Mouse (Mus musculus) spleen, adult 2 months (tissue): ENCODE measurements around the gene Kif5c.

Experiments used
- CTCF ChIP-seq: fragments of 200-500 bp; IDR thresholded peaks from 2 replicates; pipeline ENCODE4 v1.5.1; 2011; ENCODE audit warnings: mild to moderate bottlenecking, inconsistent platforms; ENCODE audit not compliant: insufficient read depth, insufficient read length, insufficient replicate concordance; ENCODE audit errors: extremely low read depth
- POLR2A ChIP-seq: fragments of 200-500 bp; IDR thresholded peaks from 2 replicates; pipeline ENCODE4 v1.6.1; 2011; ENCODE audit warnings: low read depth, low read length, inconsistent platforms

DNA sequence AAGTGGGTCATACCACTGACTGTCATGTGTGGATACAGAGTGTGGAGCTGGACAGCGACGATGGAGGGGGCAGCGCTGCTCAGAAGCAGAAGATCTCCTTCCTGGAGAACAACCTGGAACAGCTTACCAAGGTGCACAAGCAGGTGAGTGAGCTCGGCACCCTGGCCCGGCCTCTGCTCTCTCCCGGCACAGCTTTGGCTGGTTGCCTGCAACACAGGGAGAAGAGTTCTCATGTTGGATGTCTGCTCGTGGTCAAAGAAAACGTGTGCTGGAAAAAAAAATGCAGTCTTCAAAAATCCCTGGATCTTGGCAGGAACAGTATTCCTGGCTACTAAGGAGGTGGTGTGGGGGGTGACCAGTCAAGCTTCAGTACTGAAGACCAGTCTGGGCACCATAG lies 133.1 kb downstream of the Kif5c start:
- TF ChIP-seq POLR2A (no peak), CTCF (no peak)
